Mouse (Mus musculus): ENCODE measurements at regions not wholly inside any gene's neighbourhood (a gene's known extent, or its start where the extent isn't known, plus 50 kb on each side); places are given as distances from the start of the nearest gene placed in this dataset.
A peak's percentile ranks its signal among the peaks of the same experiment; 100 is the strongest.

GRCm38 (mm10) chr7:73617910-73618757 is 76.5 kb upstream of the Chd2 start:
- Histone ChIP-seq H3K4me3 (ENCODE audit: low read depth, low read length) (peak overlapping the region; percentile 81), H3K4me1 (ENCODE audit: control insufficient read depth, insufficient read depth, insufficient read length, low read length) (0 out of 2 replicates have a peak, but pooled peaks cover 3% of the 10 kb centered on the region), H3K27me3 (ENCODE audit: control insufficient read depth, insufficient read depth, low read length) (no peaks in the 10 kb centered on the region), H3K27ac (ENCODE audit: insufficient read depth, low read depth, low read length) (peak overlapping the region; percentile 100), H3K36me3 (ENCODE audit: control insufficient read depth, insufficient read depth, low read length) (no peaks in the 10 kb centered on the region)
- WGBS = 1% methylated on average over 86 of the region's 86 CpGs
- TF ChIP-seq POLR2A (IDR thresholded peaks at IDR 0.05; ENCODE audit: low read depth, low read length) (peak; percentile 92), CTCF (IDR thresholded peaks at IDR 0.05; ENCODE audit: extremely low read depth, insufficient read length, insufficient replicate concordance, low read depth, low read length) (peak; percentile 76)

- no peaks in the 10 kb centered on the region for H3K36me3 ChIP-seq (ENCODE audit: control insufficient read depth, insufficient read depth, low read length)
- H3K27ac ChIP-seq (ENCODE audit: insufficient read depth, low read depth, low read length) = peak overlapping the region; percentile 100
- 27% methylated on average over 21 of the region's 21 CpGs for WGBS
- TF ChIP-seq CTCF (IDR thresholded peaks at IDR 0.05; ENCODE audit: extremely low read depth, insufficient read length, insufficient replicate concordance, low read depth, low read length) = no peak
- TF ChIP-seq POLR2A (IDR thresholded peaks at IDR 0.05; ENCODE audit: low read depth, low read length) = no peak
- no peaks in the 10 kb centered on the region for H3K27me3 ChIP-seq (ENCODE audit: control insufficient read depth, insufficient read depth, low read length)
- peak overlapping the region; percentile 81 for H3K4me3 ChIP-seq (ENCODE audit: low read depth, low read length)
- 0 out of 2 replicates have a peak, but pooled peaks cover 3% of the 10 kb centered on the region for H3K4me1 ChIP-seq (ENCODE audit: control insufficient read depth, insufficient read depth, insufficient read length, low read length)
These were observed 75.6 kb upstream of the Chd2 start for GRCm38 (mm10) chr7:73616971-73617906.

GRCm38 (mm10) chr7:73616015-73616414 is 74.4 kb upstream of the Chd2 start:
- Histone ChIP-seq H3K27me3 (ENCODE audit: control insufficient read depth, insufficient read depth, low read length) (no peaks in the 10 kb centered on the region), H3K27ac (ENCODE audit: insufficient read depth, low read depth, low read length) (0 out of 2 replicates have a peak overlapping the region, but pooled peaks have one; percentile 45), H3K36me3 (ENCODE audit: control insufficient read depth, insufficient read depth, low read length) (no peaks in the 10 kb centered on the region), H3K4me3 (ENCODE audit: low read depth, low read length) (no peak overlapping the region), H3K4me1 (ENCODE audit: control insufficient read depth, insufficient read depth, insufficient read length, low read length) (peaks cover 4% of the 10 kb centered on the region; the same call in 1 of the 2 replicates)
- 80% methylated on average over 11 of the region's 11 CpGs for WGBS
- TF ChIP-seq CTCF (IDR thresholded peaks at IDR 0.05; ENCODE audit: extremely low read depth, insufficient read length, insufficient replicate concordance, low read depth, low read length) (no peak), POLR2A (IDR thresholded peaks at IDR 0.05; ENCODE audit: low read depth, low read length) (no peak)

- no peak overlapping the region for H3K4me3 ChIP-seq (ENCODE audit: low read depth, low read length)
- 0 out of 2 replicates have a peak overlapping the region, but pooled peaks have one; percentile 3 for H3K27ac ChIP-seq (ENCODE audit: insufficient read depth, low read depth, low read length)
- no peaks in the 10 kb centered on the region for H3K27me3 ChIP-seq (ENCODE audit: control insufficient read depth, insufficient read depth, low read length)
- H3K36me3 ChIP-seq (ENCODE audit: control insufficient read depth, insufficient read depth, low read length) = no peaks in the 10 kb centered on the region
- WGBS = 80% methylated on average over 8 of the region's 8 CpGs
- TF ChIP-seq CTCF (IDR thresholded peaks at IDR 0.05; ENCODE audit: extremely low read depth, insufficient read length, insufficient replicate concordance, low read depth, low read length) (no peak), POLR2A (IDR thresholded peaks at IDR 0.05; ENCODE audit: low read depth, low read length) (no peak)
- H3K4me1 ChIP-seq (ENCODE audit: control insufficient read depth, insufficient read depth, insufficient read length, low read length) = peaks cover 3% of the 10 kb centered on the region; the same call in 1 of the 2 replicates
These were observed 73.4 kb upstream of the Chd2 start for GRCm38 (mm10) chr7:73614840-73615555.

- WGBS = 92% methylated on average over 4 of the region's 4 CpGs
- H3K27ac ChIP-seq (ENCODE audit: insufficient read depth, low read depth, low read length) = no peak overlapping the region
These were observed 72.7 kb upstream of the Chd2 start for GRCm38 (mm10) chr7:73614341-73614740.

GRCm38 (mm10) chr7:73612752-73613092 is 71.1 kb upstream of the Chd2 start:
- 77% methylated on average over 3 of the region's 3 CpGs for WGBS
- Histone ChIP-seq H3K36me3 (ENCODE audit: control insufficient read depth, insufficient read depth, low read length) (no peaks in the 10 kb centered on the region), H3K27ac (ENCODE audit: insufficient read depth, low read depth, low read length) (no peak overlapping the region), H3K4me1 (ENCODE audit: control insufficient read depth, insufficient read depth, insufficient read length, low read length) (peaks cover 4% of the 10 kb centered on the region; the same call in 1 of the 2 replicates), H3K27me3 (ENCODE audit: control insufficient read depth, insufficient read depth, low read length) (no peaks in the 10 kb centered on the region), H3K4me3 (ENCODE audit: low read depth, low read length) (no peak overlapping the region)
- TF ChIP-seq CTCF (IDR thresholded peaks at IDR 0.05; ENCODE audit: extremely low read depth, insufficient read length, insufficient replicate concordance, low read depth, low read length) (no peak), POLR2A (IDR thresholded peaks at IDR 0.05; ENCODE audit: low read depth, low read length) (no peak)

More at GRCm38 (mm10) chr7:73614341-73614740, 72.7 kb upstream of the Chd2 start:
- H3K27me3 ChIP-seq (ENCODE audit: control insufficient read depth, insufficient read depth, low read length) = no peaks in the 10 kb centered on the region
- H3K4me3 ChIP-seq (ENCODE audit: low read depth, low read length) = no peak overlapping the region
- peaks cover 2% of the 10 kb centered on the region; the same call in 1 of the 2 replicates for H3K4me1 ChIP-seq (ENCODE audit: control insufficient read depth, insufficient read depth, insufficient read length, low read length)
- no peak for TF ChIP-seq POLR2A (IDR thresholded peaks at IDR 0.05; ENCODE audit: low read depth, low read length)
- TF ChIP-seq CTCF (IDR thresholded peaks at IDR 0.05; ENCODE audit: extremely low read depth, insufficient read length, insufficient replicate concordance, low read depth, low read length) = no peak
- H3K36me3 ChIP-seq (ENCODE audit: control insufficient read depth, insufficient read depth, low read length) = no peaks in the 10 kb centered on the region

Data from small intestine, adult 2 months (tissue).